Mouse (Mus musculus): Measurements from ENCODE around the gene Cdc42bpa. TPM values are rescaled to one million over a fixed set of nuclear protein-coding genes. Genes with fewer than 3 reads are reported as not detected.
"Not testable (repeated sequence)": the region's sequence is repeated elsewhere in the genome, so short reads cannot be mapped to it uniquely, and the experiment has no call there.

Cdc42bpa gene
- total RNA-seq, 2 experiments from 2014 or later, result 44.3 to 48.1 TPM

DNA sequence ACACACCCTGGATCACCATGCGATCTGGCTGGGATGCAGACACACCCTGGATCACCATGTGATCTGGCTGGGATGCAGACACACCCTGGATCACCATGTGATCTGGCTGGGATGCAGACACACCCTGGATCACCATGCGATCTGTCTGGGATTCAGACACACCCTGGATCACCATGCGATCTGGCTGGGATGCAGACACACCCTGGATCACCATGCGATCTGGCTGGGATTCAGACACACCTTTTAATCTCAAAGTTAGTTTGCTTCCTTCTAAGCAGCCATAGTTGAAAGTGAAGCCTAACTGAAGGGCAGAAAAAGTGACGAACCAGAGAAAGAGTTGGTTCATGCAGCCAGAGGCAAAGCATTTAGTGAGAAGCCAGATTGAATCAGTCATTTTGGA, 69.6 kb downstream of the Cdc42bpa start:
- DNase-seq (ENCODE audit: low spot score in 2 of 2), result not testable (repeated sequence)

GRCm38 (mm10) chr1:180030631-180031365, 70.5 kb downstream of the Cdc42bpa start:
- no peak for DNase-seq (ENCODE audit: low spot score in 2 of 2)

DNA sequence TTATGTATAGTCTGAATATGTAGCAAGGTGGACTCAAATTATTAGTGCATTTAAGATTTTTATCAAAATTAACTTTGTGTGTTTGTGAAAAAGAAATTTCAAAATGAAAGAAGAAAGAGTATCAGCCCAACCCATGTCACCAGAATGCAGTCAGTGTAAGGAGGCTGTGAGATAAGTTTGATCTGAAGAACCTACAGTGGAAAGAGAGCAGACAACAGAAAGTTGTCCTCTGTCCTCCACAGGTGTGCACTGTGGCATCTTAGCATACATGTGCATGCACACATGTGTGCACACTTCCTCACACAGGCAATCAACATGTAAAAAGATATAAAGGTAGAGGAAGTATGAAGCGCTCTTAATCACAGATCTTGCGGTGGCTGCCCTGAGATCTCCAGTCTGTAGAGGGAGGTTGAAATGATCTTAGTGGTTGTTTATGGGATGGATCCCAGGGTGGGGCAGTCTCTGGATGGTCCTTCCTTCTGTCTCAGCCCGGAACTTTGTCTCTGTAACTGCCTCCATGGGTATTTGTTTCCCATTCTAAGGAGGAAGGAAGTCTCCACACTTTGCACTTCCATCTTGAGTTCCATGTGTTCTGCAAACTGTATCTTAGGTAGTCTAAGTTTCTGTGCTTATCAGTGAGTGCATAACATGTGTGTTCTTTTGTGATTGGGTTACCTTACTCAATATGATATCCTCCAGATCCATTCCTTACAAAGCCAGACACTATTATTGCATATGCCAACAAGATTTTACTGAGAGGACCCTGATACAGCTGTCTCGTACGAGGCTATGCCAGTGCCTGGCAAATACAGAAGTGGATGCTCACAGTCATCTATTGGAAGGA, 71.7 kb downstream of the Cdc42bpa start:
- no peak for DNase-seq (ENCODE audit: low spot score in 2 of 2)

- no peak for DNase-seq (ENCODE audit: low spot score in 2 of 2)
These were observed 77.2 kb downstream of the Cdc42bpa start for GRCm38 (mm10) chr1:180037461-180037860.

GRCm38 (mm10) chr1:180044160-180044559, 83.9 kb downstream of the Cdc42bpa start:
- no peak for DNase-seq (ENCODE audit: low spot score in 2 of 2)

- DNase-seq (ENCODE audit: low spot score in 2 of 2), result no peak
These were observed 84.9 kb downstream of the Cdc42bpa start for GRCm38 (mm10) chr1:180045172-180045571.

DNA sequence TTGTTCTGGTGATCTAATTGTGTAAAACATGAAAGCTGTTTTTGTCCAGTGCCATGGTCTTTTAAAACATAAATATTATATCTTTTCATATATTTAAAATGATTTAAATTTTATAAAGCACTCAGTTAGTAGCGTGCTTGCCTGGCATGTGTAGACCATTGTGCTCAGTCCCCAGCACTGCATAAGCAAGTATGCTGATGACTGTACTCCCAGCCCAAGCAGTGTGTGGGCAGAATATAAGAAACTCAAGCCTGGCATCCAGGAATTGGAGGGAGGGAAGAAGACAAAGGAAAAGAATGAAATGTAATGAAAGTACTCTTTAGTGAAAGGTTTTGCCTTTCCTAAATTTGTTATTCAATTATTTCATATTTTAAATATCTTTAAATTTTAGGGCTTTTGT, 128.9 kb downstream of the Cdc42bpa start:
- DNase-seq (ENCODE audit: low spot score in 2 of 2), result no peak

GRCm38 (mm10) chr1:180098426-180098825, 138.2 kb downstream of the Cdc42bpa start:
- no peak for DNase-seq (ENCODE audit: low spot score in 2 of 2)

GRCm38 (mm10) chr1:180104567-180104966, 144.3 kb downstream of the Cdc42bpa start:
- no peak for DNase-seq (ENCODE audit: low spot score in 2 of 2)

DNA sequence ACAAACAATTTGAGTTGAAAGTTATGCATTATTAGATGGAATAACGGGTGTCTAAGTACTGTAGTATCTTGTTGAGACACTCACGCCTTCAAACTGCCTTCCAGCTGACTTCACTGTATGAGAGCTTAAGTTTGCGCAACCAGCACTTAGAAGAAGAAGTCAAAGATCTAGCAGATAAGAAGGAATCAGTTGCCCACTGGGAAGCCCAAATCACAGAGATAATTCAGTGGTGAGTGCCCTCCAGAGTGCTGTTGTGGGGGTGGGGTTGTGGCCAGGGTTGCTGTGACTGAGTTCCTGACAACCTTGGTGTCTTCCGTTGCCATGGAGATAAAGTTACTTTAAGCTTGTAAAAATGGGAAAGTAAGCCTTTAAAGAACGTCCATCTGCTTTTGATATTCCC, 148.8 kb downstream of the Cdc42bpa start:
- no peak for DNase-seq (ENCODE audit: low spot score in 2 of 2)

DNA sequence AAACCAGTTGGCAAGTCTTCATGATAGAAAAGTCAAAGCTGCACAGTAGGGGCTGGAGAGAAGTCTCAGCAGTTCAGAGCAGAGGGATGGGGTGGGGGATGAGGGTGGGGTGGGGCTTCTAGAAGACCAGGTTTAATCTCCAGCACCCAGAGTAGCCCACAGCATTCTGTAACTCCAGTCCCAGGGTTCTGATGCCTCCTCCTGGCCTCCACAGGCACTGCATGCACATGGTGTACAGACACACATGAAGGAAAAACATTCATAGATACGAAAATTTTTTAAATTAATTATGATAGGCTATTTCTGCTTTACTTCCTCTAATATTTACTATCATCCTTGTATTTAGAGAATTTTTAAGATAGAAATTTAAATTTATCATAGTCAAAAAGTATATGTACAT, 156.3 kb downstream of the Cdc42bpa start:
- DNase-seq (ENCODE audit: low spot score in 2 of 2), result no peak

- no peak for DNase-seq (ENCODE audit: low spot score in 2 of 2)
These were observed 158.0 kb downstream of the Cdc42bpa start for GRCm38 (mm10) chr1:180118233-180118632.

DNA sequence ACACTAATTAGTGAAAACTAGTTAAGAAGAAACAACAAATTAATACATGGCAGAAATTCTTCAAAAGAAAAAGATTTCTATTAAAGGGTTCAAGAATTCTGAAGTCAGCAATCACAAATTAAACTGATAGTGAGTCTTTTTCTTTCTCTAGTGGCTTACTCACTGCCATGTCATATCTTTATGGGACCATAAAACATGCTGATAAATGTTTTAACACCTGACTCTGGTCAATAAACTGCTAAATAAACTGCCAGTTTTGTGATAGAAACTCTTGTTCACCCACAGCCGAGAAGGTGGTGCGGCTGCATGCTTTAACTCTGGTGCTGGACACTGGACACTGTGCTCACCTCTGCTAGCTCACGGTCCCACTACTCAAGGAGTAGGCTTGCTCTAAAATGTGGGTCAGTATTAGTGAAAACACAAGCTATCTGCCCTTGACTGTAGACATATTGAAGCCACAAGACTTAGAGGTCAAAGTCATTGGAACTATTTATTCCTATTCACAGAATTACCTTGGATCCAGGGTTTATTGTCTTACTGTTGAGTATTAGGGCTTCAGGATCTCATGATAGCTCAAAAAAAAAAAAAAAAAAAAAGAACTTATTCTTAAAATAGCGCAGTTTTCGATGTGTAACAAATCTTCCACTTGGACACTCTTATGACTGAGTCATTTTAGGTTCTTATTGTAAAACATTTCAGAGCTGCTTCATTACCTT, 168.0 kb downstream of the Cdc42bpa start:
- DNase-seq (ENCODE audit: low spot score in 2 of 2), result no peak

DNA sequence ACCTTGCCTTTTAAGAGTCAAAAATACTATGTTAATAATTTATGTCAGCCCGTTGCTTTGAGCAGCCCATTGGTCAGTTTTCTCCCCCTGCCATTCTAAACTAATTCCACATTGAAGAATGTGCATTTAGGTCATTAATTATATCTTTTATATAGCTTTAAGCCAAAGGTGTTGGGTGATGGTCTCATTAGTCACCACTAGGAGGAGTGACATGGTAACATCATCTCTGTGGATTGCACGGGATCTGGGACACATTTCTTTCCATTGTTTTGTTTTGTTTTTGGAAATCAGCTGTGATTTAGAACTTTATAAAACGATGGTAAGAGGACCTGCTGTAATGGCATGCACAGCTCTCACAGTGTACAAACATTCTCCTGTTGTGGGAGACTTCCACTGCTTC, 171.1 kb downstream of the Cdc42bpa start:
- DNase-seq (ENCODE audit: low spot score in 2 of 2), result no peak

DNA sequence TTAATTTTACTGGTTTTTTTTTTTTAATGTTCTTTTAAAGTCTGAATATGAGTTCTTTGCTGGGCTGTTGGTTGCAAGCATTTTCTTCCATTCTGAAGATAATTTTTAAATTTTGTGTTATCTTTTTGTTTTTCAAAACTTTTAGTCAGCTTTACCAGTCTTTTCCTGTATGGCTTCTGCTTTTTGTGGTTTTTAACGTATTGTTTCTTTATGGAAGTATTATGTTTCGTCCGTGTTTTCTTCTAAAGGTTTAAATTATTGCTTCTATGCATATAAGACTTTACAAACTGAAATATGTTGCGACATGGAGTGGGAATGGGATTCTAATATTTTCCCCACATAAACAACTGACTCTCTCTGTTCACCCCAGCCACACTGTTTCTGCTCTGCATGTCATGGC, 171.9 kb downstream of the Cdc42bpa start:
- DNase-seq (ENCODE audit: low spot score in 2 of 2), result no peak

- no peak for DNase-seq (ENCODE audit: low spot score in 2 of 2)
These were observed 178.9 kb downstream of the Cdc42bpa start for GRCm38 (mm10) chr1:180139158-180139557.

DNA sequence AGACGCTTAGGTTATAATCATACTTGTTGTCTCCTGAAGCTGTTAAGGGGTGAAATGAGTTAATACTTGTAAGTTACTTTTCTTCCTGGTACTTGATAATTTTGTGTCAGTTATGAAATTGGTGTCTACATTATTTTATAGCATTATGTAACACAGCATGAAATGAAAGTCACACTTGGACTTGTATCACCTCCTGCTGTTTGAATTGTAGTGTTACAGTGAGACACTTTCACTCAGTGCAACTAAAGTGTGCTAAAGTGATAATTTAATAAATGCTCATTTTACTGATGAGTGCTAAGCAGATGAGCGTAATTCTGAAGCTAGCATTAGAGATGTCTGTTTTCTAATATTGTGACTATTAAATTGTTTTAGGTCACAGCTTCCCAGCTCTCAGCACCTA, 180.7 kb downstream of the Cdc42bpa start:
- no peak for DNase-seq (ENCODE audit: low spot score in 2 of 2)

GRCm38 (mm10) chr1:180148036-180148435, 187.8 kb downstream of the Cdc42bpa start:
- DNase-seq (ENCODE audit: low spot score in 2 of 2), result no peak

- DNase-seq (ENCODE audit: low spot score in 2 of 2), result no peak
These were observed 188.3 kb downstream of the Cdc42bpa start for GRCm38 (mm10) chr1:180148563-180148962.

DNA sequence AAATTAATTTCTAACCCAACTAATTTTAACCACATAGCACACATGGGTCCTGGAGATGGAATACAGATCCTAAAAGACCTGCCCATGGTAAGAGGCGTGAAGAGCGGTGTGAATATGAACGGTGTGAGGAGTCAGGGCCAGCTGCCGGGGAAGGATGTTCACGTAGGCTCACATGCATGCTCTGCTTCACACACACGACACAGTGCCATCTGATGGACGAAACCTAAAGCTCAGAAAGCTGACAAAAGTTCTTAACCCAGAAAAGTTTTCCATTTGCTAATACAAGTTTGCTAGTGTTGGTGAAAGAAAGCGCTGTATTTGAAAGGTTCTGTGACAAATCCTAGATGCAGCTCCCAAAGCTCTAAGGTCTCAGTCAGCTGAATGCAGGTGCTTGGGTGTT, 190.9 kb downstream of the Cdc42bpa start:
- DNase-seq (ENCODE audit: low spot score in 2 of 2), result no peak

DNA sequence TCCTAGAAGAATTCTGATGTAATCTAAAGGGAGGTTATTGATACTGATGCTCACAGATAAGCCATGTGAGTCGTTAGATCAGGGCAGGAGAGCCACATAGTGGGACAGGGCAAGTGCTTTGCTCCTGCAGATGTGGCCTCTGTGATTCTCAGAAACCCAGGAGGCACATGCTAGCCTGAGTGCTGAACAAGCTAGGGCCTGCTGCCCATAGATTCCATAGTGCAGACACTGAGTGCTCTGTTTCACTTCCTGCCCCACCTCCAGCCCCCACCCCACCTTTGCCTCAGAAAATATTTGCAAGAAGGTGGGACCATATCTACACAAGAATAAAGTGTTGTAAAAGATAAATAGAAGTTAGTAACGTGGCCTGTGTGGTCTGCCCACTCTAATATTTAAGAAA, 198.4 kb downstream of the Cdc42bpa start:
- no peak for DNase-seq (ENCODE audit: low spot score in 2 of 2)

DNA sequence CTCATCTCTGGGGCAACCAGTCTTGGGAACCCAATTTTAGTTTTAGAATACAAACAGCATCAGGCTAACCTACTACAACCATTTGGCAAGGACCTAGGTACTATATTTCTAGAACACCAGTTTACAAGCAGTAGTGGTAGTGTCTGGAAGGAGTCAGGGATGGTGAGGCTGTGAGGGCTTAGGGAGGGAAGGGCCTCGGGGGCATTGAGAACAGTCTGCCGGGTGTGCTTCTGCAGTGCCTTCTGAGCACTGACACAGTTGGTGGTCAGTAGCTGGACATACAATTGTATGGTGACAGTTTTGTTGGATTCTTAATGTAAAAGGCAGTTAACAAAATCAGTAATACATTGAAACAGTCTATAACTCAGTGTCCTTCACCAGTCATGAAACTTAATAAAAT, 200.3 kb downstream of the Cdc42bpa start:
- no peak for DNase-seq (ENCODE audit: low spot score in 2 of 2)

Data from adrenal gland, adult 18-20 months (tissue).